Mouse (Mus musculus) forebrain, embryonic 11.5 days (tissue): ENCODE data around the gene Lbx2. TPM values are rescaled to one million over a fixed set of nuclear protein-coding genes. Genes with fewer than 3 reads are reported as not detected.

Experiments used
- ATAC-seq: fragments of 200-750 bp; cut with Nextera tagmentation; replicated peaks from 2 replicates; pipeline ENCODE4 v1.8.0; 2017; ENCODE audit warnings: moderate TSS enrichment; ENCODE audit not compliant: low FRiP score
- DNase-seq: peaks from one replicate; pipeline ENCODE4 v3.0.0-alpha.2; 2017; ENCODE audit warnings: low spot score
- H3K27ac ChIP-seq: fragments of 300-500 bp; sonication (generic); 2 replicates; pipeline ENCODE4 v1.5.1; 2014; ENCODE audit warnings: low read depth, low read length
- H3K27me3 ChIP-seq: fragments of 300-500 bp; sonication (generic); 2 replicates; pipeline ENCODE4 v1.6.1; 2014; ENCODE audit warnings: mild to moderate bottlenecking, low read length, mixed read lengths; ENCODE audit not compliant: control insufficient read depth, insufficient read depth
- H3K36me3 ChIP-seq: fragments of 300-500 bp; sonication (generic); 2 replicates; pipeline ENCODE4 v1.6.1; 2014; ENCODE audit warnings: mild to moderate bottlenecking, low read length, moderate library complexity, mixed read lengths; ENCODE audit not compliant: control insufficient read depth, insufficient read depth
- H3K4me1 ChIP-seq: fragments of 300-500 bp; sonication (generic); replicated peaks from 2 replicates; pipeline ENCODE4 v1.6.1; 2014; ENCODE audit warnings: low read length, mixed read lengths; ENCODE audit not compliant: control insufficient read depth, insufficient read depth
- H3K4me2 ChIP-seq: fragments of 300-500 bp; sonication (generic); 2 replicates; pipeline ENCODE4 v1.6.1; 2014; ENCODE audit warnings: low read depth, mild to moderate bottlenecking, low read length, moderate library complexity, mixed read lengths; ENCODE audit not compliant: severe bottlenecking
- H3K4me3 ChIP-seq: fragments of 300-500 bp; sonication (generic); 2 replicates; pipeline ENCODE4 v1.5.1; 2014; ENCODE audit warnings: low read depth, low read length
- H3K9ac ChIP-seq: fragments of 300-500 bp; sonication (generic); 2 replicates; pipeline ENCODE4 v1.6.1; 2014; ENCODE audit warnings: low read length
- H3K9me3 ChIP-seq: fragments of 300-500 bp; sonication (generic); 2 replicates; pipeline ENCODE4 v1.6.1; 2016; ENCODE audit warnings: low read length, mixed read lengths; ENCODE audit not compliant: control insufficient read depth
- WGBS: fragments of 180-500 bp; shearing (Covaris S2); extraction: QIAGEN DNeasy Blood & Tissue Kit; methylation state at CpG from one replicate; pipeline ENCODE4 v1.1.7; 2014; 5-methylcytosine and 5-hydroxymethylcytosine counted together
- polyA plus RNA-seq: library from polyadenylated mRNA; unstranded; fragments of >200 nt; fragmentation: Nextera tagmentation; extraction: Ambion mirVana; gene quantifications from 2 replicates; pipeline ENCODE4 v1.2.1, GENCODE M21; 2014

Lbx2 gene
- polyA plus RNA-seq, 1 experiment from 2014 or later, result 0.40 TPM

DNA sequence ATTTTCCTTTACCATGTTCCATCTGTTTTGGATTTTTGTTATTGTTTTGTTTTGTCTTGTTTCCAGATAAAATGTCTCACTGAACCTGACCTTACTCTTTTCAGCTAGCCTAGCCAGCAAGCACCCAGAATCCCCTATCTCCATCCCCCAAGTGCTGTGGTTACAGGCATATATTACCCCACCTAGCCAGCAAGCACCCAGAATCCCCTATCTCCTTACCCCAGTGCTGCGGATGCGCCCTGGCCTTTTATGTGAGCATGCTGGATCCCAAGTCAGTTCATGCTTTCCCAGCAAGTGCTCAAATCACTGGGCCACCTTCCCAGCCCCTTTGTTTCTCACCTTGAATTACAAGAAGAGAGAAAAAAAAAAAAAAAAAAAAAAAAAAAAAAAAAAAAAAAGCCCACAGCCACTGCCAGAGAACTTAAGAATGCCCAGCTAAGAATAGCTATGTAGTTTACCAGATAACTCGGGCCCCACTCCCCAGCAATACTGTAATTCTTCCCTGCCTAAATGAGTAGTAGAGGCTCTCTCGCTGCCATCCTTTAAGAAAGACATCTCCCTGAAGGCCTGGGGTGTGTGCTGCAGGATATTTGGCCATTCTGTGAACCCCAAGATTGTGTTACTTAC lies 25.5 kb downstream of the Lbx2 start:
- no peak for ATAC-seq
- Histone ChIP-seq H3K27me3 (no peaks in the 10 kb centered on the region), H3K9me3 (no peaks in the 10 kb centered on the region), H3K9ac (no peak overlapping the region), H3K4me3 (no peak overlapping the region), H3K4me2 (no peak overlapping the region), H3K27ac (no peak overlapping the region), H3K4me1 (peaks cover 20% of the 10 kb centered on the region), H3K36me3 (no peaks in the 10 kb centered on the region)
- WGBS, result 90% methylated on average over 4 of the region's 4 CpGs
- DNase-seq, result no peak

DNA sequence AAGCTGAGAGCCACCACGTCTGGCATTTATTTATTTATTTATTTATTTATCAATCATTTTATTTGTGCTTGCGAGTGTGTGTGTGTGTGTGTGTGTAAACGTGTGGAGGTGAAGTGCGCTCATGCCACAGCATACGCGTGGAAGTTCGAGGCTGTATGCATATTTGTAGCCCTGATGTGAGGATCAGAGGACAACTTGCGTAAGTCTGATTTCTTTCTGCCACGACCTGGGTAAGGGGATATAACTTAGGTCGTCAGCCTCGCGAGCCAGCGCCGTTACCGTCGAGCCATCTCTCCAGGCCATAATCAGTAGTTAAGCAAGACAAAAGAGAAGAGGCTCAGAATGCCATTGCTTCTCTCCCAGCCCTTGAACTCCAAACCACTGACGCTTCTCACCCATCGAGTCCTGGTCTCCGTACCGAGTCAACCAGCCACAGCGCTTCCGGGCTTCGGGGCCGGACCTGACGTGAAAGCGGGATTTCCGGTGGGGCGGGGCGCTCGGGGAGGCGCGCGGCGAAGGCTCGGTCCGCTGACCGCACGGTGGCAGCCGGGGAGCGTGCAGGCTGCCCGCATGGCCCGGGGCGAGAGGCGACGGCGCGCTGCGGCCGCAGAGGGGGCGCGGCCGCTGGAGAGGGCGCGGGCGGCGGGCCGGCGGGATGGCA lies 29.0 kb downstream of the Lbx2 start, which contains the start of gene Mogs:
Mogs (plus strand) TSS at position 486 of the 661 bp plus-strand sequence.
- Histone ChIP-seq H3K4me2 (peak within 1 kb of the TSS; percentile 96), H3K4me3 (peak within 1 kb of the TSS; percentile 87), H3K9me3 (no peaks in the 10 kb centered on the region), H3K27ac (peak within 1 kb of the TSS; percentile 44), H3K36me3 (no peaks in the 10 kb centered on the region; the same call in none of the 2 replicates), H3K9ac (peak within 1 kb of the TSS; percentile 85), H3K27me3 (no peaks in the 10 kb centered on the region), H3K4me1 (peaks cover 10% of the 10 kb centered on the region; the same call in 1 of the 2 replicates)
- peak; percentile 95 for DNase-seq
- peak; percentile 89 for ATAC-seq
- 1% methylated on average over 56 of the region's 58 CpGs for whole genome bisulfite sequencing

DNA sequence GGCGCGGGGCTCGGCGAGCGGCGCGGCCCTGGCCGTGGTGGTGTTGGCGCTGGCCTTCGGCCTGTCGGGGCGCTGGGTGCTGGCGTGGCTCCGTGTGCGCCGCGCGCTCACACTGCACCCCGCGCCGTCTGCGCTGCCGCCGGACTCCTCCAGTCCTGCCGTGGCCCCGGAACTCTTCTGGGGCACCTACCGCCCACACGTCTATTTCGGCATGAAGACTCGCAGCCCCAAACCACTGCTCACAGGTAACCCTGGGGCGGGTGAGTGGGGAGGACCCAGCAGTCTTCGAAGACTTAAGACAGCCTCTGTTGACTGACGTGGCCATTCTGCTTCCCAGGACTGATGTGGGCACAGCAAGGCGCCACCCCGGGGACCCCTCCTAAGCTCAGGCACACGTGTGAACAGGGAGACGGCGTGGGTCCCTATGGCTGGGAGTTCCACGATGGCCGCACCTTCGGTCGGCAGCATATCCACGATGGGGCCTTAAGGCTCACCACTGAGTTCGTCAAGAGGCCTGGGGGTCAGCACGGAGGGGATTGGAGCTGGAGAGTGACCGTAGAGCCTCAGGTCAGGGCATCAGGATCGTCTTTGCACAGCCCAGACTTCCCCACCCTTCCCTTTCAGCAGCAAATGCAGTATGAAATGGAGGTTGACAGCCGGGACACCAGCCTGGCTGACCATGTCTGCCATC lies 29.7 kb downstream of the Lbx2 start:
- Histone ChIP-seq H3K4me2 (peak overlapping the region; percentile 96), H3K27ac (peak overlapping the region; percentile 44), H3K27me3 (no peaks in the 10 kb centered on the region), H3K4me3 (peak overlapping the region; percentile 87), H3K36me3 (no peaks in the 10 kb centered on the region; the same call in none of the 2 replicates), H3K9ac (peak overlapping the region; percentile 85), H3K9me3 (no peaks in the 10 kb centered on the region), H3K4me1 (peaks cover 11% of the 10 kb centered on the region; the same call in 1 of the 2 replicates)
- WGBS, result 2% methylated on average over 44 of the region's 48 CpGs
- DNase-seq (peak; percentile 56), ATAC-seq (no peak; the same call in 1 of the 2 replicates)

DNA sequence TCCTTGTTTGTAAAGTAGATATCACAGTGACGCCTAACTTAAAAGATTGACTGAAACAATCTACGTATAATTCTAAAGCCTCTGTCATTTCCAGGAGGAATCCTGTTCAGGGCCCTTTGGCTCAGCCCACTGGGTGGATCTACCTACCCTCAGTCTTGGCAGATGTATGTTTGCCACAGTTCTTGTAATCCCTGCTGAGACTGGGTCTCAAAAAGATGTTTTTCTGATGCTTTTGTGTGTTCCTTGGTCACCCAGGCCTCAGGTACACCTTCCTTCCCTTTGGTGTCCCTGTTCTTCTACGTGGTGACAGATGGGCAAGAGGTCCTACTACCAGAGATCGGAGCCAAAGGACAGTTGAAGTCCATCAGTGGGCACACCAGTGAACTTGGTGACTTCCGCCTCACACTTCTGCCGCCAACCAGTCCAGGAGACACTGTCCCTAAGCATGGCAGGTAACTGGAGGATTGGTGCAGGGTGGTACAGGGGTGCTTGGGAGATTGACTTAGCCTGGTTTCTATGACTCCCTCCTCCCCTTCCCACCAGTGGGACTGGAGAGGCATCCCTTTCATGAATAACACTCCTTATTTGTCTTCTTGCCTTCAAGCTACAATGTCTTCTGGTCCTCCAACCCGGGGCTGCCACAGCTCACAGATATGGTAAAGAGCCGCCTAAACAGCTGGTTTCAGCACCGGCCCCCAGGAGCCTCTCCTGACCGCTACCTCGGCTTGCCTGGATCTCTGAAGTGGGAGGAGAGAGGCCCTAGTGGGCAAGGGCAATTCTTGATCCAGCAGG lies 30.4 kb downstream of the Lbx2 start:
- Histone ChIP-seq H3K4me2 (peak overlapping the region; percentile 96), H3K9me3 (no peaks in the 10 kb centered on the region), H3K27me3 (no peaks in the 10 kb centered on the region), H3K4me1 (peaks cover 11% of the 10 kb centered on the region; the same call in 1 of the 2 replicates), H3K9ac (peak overlapping the region; percentile 85), H3K27ac (no peak overlapping the region), H3K4me3 (peak overlapping the region; percentile 87), H3K36me3 (no peaks in the 10 kb centered on the region; the same call in none of the 2 replicates)
- 84% methylated on average over 11 of the region's 11 CpGs for WGBS
- ATAC-seq (no peak), DNase-seq (no peak)

DNA sequence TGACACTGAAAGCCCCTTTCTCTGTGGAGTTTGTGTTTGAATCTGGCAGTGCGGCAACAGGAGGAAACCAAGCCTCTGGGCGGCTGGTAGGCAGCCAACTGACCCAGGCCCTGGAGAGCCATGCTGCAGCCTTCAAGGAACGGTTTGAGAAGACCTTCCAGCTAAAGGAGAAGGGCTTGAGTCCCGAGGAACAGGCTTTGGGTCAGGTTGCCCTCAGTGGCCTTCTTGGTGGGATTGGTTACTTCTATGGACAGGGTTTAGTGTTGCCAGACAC lies 30.9 kb downstream of the Lbx2 start:
- peaks cover 11% of the 10 kb centered on the region; the same call in 1 of the 2 replicates for H3K4me1 ChIP-seq
- no peak overlapping the region for H3K27ac ChIP-seq

DNA sequence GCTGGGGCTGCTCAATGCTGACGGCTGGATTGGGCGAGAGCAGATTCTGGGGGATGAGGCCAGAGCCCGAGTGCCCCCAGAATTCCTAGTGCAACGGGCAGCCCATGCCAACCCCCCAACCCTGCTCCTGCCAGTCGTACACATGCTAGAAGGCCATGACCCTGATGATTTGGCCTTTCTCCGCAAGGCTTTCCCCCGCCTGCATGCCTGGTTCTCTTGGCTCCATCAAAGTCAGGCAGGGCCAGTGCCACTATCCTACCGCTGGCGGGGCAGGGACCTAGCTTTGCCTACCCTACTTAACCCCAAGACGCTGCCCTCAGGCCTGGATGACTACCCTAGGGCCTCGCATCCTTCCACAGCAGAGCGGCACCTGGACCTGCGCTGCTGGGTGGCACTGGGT lies 31.4 kb downstream of the Lbx2 start:
- DNase-seq, result peak; percentile 59
- H3K4me3 ChIP-seq, result 0 out of 2 replicates have a peak overlapping the region, but pooled peaks have one; percentile 5
- no peak overlapping the region for H3K4me2 ChIP-seq
- no peaks in the 10 kb centered on the region for H3K9me3 ChIP-seq
- H3K4me1 ChIP-seq, result peaks cover 12% of the 10 kb centered on the region; the same call in 1 of the 2 replicates
- no peak for ATAC-seq
- H3K36me3 ChIP-seq, result no peaks in the 10 kb centered on the region; the same call in none of the 2 replicates
- no peaks in the 10 kb centered on the region for H3K27me3 ChIP-seq
- WGBS, result 94% methylated on average over 13 of the region's 13 CpGs
- H3K9ac ChIP-seq, result no peak overlapping the region
- no peak overlapping the region for H3K27ac ChIP-seq

More for the DNA sequence above, 30.9 kb downstream of the Lbx2 start:
- WGBS, result 90% methylated on average over 4 of the region's 4 CpGs
- Histone ChIP-seq H3K9me3 (no peaks in the 10 kb centered on the region), H3K27me3 (no peaks in the 10 kb centered on the region), H3K4me2 (no peak overlapping the region), H3K9ac (no peak overlapping the region), H3K36me3 (no peaks in the 10 kb centered on the region; the same call in none of the 2 replicates), H3K4me3 (0 out of 2 replicates have a peak overlapping the region, but pooled peaks have one; percentile 5)
- ATAC-seq (no peak), DNase-seq (no peak)

DNA sequence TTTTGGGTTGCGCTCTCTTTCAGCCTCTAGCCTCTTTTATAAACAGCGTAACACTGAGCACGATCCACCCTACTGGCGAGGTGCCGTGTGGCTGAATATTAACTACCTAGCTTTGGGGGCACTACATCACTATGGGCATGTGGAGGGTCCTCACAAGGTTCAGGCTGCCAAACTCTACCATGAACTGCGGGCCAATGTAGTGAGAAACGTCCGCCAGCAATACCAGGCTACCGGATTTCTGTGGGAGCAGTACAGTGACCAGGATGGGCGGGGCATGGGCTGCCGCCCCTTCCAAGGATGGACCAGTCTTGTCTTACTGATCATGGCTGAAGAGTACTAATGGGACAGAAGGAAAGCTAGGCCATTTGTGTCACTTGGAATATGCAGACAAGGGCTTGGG lies 32.2 kb downstream of the Lbx2 start:
- no peak for ATAC-seq
- H3K9me3 ChIP-seq, result no peaks in the 10 kb centered on the region
- no peak for DNase-seq
- no peaks in the 10 kb centered on the region; the same call in none of the 2 replicates for H3K36me3 ChIP-seq
- H3K4me2 ChIP-seq, result no peak overlapping the region
- H3K9ac ChIP-seq, result no peak overlapping the region
- WGBS, result 83% methylated on average over 11 of the region's 11 CpGs
- H3K4me1 ChIP-seq, result peaks cover 19% of the 10 kb centered on the region; the same call in 1 of the 2 replicates
- H3K4me3 ChIP-seq, result no peak overlapping the region
- no peaks in the 10 kb centered on the region for H3K27me3 ChIP-seq
- H3K27ac ChIP-seq, result no peak overlapping the region
